Mouse (Mus musculus): ENCODE data around the gene Gm9803.
"Not testable (repeated sequence)": the region's sequence is repeated elsewhere in the genome, so short reads cannot be mapped to it uniquely, and the experiment has no call there.

Gene Gm9803

DNA sequence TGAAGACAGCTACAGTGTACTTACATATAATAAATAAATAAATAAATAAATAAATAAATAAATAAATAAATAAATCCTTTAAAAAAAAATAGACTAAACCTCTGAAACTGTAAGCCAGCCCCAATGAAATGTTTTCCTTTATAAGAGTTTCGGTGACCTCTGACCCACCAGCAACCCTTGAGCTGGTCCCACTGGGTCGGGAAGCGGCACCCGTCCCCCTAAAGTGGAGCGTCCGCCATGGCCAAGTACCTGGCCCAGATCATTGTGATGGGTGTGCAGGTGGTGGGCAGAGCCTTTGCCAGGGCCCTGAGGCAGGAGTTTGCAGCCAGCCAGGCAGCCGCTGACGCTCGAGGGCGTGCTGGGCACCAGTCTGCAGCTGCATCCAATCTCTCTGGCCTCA is at the start of gene Gm9803:
TSS of gene Gm9803 (plus strand) at position 154 of the 400 bp plus-strand sequence.
- DNase-seq: not testable (repeated sequence)

- peak; percentile 58 for DNase-seq
Observed at GRCm38 (mm10) chr10:43475376-43475775, 48.5 kb upstream of the Gm9803 start.

DNA sequence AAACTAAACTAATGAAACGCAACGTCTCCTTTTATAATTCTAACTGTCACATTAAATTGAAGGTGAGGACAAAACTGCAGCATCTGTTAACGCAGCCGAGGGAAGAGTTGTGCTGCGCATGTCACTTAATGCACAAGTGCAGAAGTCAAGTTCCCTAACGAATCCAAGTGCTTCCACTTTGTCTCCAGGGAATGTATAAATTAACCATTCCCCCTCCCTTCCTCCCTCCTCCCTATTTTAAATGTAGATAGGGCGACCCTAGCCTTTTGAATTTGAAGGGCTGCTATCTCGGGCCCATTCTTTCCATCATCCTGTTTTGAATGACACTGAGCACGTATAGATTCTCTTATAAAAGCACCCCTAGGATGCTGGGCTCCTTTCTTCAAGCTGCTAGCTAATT is 46.4 kb upstream of the Gm9803 start:
- DNase-seq: no peak

DNA sequence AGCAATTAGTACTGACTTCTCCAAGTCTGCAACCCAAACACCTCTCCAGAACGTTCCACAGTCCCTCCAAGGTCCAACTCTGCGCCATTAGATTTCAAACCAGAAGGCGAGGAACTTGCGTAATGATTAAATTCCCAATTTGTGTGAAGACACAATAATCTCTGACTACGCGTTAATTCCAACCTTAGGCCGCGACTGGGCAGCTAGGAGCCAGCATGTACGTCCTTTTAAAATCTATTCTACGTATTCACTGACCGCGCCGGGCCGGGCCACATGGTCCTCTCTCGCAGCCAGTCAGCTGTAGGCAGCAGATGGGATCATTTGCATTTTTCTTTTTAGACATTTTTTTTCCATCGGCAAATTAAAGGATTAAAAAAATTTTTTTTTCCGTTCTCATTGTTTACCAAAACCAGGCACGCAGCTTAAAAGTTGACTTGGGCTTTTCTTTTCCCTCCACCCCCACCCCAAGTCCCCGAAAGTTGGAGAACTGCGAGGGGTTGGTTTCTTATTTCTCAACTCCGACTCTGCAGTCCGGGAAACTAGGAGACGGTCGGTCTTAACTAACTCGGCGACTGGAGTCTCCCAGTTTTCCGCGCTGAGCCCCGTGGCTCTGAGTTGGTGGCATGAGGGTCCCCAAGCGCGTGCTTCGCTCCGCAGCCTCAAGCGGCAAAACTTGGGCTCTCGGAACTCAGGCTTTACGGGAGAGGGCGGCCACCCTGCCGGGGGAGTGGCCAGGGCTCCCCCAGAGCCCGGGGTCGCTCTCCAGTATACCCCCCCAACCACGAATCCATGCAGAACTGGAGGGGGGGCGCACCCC is 45.8 kb upstream of the Gm9803 start:
- peak; percentile 58 for DNase-seq

GRCm38 (mm10) chr10:43478751-43479435 is 45.0 kb upstream of the Gm9803 start, which contains the start of gene Bend3:
Bend3 (plus strand) TSS chr10:43478831.
- DNase-seq: peak; percentile 76

DNA sequence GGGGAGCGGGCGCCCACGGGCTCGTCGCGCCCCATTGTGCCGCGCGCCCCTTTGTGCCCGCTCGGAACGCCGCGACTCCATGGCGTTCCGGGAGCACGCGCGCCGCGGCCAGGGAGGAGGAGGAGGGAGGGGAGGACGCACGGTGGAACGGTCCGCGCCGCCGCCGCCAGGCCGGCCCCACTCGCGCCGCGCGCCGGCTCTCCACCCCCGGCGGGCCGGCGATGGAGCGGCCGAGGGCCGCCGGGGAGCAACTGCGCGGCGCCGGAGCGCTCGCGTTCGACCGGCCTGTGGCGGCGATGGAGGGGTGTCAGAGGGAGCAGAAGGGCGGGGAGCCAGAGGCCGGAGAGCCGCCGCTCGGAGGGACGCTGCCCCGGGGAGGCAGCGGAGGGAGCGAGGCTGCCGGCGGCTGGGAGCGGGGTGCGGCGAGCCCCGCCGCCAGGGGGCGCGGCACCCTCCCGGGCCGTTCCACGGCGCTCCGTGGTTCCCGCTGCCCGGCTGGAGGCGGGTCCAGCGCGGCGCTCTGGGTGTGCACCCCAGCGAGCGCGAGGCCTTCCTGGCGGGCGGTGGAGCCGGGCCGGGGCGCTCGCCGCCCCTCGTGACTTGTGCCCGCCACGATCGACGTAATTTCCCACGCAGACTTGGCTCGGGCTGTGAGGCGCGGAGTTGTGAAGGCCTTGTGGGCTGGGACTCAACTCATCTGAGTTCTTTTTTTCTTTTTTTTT is 44.3 kb upstream of the Gm9803 start:
- DNase-seq: peak; percentile 71

GRCm38 (mm10) chr10:43480227-43480849 is 43.5 kb upstream of the Gm9803 start:
- DNase-seq: no peak

DNA sequence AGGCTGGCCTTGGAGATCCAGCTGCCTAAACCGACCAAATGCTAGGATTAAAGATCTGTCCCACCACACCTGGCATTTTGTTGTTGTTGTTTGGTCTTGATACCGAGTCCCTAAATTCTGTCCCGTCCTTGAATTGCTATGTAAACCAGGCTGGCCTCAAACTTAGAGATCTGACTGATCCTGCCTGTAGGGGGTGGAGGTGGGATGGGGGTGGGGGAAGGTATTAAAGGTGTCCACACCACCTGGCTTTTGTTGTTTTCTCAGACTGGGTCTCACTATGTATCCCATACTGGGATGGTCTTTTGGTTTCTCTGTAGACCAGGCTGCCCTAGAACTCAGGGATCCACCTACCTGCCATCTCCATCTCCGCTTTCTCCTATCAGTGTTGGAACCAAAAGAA is 42.7 kb upstream of the Gm9803 start:
- no peak for DNase-seq

- DNase-seq: no peak
Observed at GRCm38 (mm10) chr10:43482021-43482420, 41.9 kb upstream of the Gm9803 start.

DNA sequence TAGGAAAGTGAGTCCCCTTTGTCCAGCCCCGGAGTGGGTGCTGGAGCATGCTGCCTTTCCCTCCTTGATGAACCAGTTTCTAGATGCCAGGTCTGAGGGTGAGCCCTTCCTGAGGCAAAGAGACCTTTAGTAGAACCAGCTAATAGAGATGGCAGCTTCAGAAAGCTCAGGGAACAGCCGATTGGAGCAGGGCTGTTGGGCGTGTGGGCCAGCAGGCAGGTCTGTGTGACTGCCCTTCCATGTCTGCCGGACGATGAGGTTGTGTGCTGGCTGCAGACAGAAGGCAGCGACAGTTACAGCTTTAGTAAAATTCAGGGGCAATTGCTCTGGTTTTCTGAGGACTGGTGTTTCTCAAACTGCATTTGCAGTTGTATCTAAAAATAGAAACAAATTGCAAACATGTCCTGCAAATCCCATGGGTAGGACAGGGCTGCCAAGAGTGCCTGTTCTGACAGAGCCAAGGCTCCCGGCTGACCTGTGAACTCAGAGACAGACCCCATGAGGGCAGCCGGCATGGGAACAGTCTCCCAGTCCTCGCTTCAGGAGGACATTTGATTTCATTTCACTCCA is 40.4 kb upstream of the Gm9803 start:
- DNase-seq: no peak

- no peak for DNase-seq
Observed at GRCm38 (mm10) chr10:43485751-43486268, 38.1 kb upstream of the Gm9803 start.

DNA sequence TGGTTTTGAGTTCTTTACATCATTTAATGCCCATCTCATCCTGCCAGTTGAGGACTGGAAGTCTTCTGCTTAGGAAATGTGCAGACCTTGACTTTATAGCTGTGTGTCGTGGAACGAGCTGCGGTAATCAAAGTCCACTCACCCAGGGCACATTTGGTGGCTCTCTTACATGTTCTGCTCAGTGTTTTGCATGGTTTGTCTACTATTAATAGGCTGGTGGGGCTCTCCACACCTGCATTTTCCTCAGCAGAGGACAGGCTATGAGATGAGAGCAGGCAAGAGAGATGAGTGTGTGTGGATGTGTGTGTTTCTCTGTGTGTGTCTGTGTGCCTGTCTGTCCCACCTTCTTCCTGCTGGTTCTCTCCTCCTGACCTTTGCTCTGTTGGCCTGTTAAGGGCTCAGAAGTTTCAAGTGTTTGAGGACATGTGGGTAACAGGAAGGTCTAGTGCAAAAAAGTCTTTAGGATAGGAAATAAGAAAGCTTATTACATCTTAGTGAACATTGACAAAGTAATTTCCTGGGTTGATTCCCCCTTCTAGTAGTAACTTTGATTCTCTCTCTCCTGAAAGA is 36.4 kb upstream of the Gm9803 start:
- no peak for DNase-seq

- no peak for DNase-seq
Observed at GRCm38 (mm10) chr10:43488258-43488657, 35.6 kb upstream of the Gm9803 start.

DNA sequence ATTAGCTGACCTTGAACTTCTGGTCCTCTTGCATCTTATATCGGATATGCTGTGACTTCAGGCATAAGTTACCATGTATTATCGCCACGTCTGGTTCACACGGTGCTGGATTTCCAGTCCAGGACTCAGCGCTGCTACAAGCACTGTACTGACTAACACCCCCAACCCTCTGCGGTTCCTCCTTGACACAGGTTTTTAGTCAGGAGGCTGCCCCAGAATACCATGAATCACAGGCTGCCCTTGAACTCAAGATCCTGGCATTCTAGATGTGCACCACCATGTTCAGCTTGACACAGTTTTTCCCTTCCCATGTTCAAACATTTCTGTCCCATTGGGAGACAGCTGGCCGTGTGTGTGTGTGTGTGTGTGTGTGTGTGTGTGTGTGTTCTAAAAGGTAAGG is 34.7 kb upstream of the Gm9803 start:
- no peak for DNase-seq

DNA sequence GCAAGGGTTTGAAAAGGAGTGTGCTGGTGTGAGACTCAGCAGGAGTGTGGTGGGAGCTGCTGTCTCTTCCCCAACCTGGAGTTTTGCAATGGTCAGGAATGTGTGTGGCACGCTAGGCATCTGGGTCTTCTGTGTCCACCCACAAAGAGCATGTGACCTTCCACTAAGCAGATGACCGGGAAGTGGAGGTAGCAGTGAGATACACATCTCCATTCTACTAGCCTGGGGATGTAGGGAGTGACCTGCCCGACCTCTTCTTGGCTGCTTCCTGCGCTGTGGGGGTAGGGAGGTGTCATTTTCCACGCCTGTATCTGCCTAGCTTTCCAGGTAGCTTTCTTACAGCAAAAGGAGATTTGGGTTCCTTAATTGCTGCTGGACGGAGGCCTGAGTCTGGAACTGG is 34.3 kb upstream of the Gm9803 start:
- DNase-seq: no peak

GRCm38 (mm10) chr10:43490034-43490433 is 33.9 kb upstream of the Gm9803 start:
- DNase-seq: no peak

GRCm38 (mm10) chr10:43490846-43491245 is 33.0 kb upstream of the Gm9803 start:
- DNase-seq: no peak

DNA sequence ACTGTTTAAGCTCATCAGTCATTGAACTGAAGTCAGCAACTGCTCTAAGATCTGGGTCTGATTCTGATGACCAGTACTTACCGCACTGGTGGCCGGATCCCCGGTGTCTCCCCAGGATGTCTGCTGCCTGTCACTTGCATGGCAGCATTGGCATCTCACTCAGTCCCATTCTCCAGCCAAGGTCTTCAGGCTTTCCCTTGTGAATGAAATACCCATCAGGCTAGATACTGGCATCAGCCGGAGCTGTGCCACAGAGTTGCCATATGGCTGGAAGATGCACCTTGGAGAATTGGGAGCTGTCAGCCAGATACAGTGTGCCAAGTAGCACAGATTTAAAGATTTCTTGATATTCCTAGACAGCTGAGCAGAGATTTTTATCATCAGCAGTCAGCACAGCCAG is 21.3 kb upstream of the Gm9803 start:
- DNase-seq: no peak

DNA sequence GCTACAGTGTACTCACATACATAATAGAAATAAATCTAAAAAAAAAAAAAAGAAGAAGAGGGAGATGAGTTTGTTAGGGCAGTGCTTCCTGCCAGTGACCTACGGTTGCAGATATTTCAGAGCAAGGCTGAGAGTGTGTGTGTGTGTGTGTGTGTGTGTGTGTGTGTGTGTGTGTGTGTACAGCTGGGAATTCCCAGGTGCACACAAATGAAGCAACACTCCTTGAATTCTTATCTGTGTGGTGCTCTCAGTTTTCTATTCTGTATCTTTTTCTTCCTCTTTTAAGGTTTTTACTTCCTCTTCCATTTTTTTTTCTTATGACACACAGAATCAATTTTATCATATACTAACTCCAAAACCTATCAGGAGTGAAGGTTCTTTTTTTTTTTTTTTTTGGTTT is 19.6 kb upstream of the Gm9803 start:
- DNase-seq: no peak

- no peak for DNase-seq
Observed at GRCm38 (mm10) chr10:43507051-43507450, 16.8 kb upstream of the Gm9803 start.

GRCm38 (mm10) chr10:43509228-43509627 is 14.7 kb upstream of the Gm9803 start:
- no peak for DNase-seq

- no peak for DNase-seq
Observed at GRCm38 (mm10) chr10:43512976-43513375, 10.9 kb upstream of the Gm9803 start.

Measured in right cerebral cortex, postnatal 4 days (tissue).